Mouse (Mus musculus): ENCODE data around the gene Arhgef15.
"Not testable (repeated sequence)": the region's sequence is repeated elsewhere in the genome, so short reads cannot be mapped to it uniquely, and the experiment has no call there.

DNA sequence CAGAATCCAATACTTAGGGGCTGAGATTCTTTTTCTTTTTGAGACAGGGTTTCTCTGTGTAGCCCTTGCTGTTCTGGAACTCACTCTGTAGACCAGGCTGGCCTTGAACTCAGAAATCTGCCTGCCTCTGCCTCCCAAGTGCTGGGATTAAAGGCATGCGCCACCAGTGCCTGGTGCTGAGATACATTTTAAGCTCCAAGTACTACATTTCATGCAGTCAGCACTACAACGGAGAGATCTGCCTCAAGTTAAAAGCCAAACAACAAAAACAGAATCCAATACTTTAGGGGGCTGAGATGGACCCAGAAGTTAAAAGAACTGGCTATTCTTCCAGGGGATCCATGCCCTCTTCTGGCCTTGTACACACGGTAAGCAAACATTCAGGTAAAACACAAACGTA, 45.5 kb upstream of the Arhgef15 start:
- not testable (repeated sequence) for TF ChIP-seq CTCF (IDR thresholded peaks at IDR 0.05; ENCODE audit: low read depth); EP300 (optimal IDR thresholded peaks at IDR 0.05)
